Mouse (Mus musculus) ES-CJ7 (cell line): ENCODE results near the gene Fgf13.

Experiments used
- DNase-seq: peaks from one replicate; pipeline ENCODE4 v3.0.0; 2011; ENCODE audit warnings: low read depth, low spot score

The Fgf13 gene

DNA sequence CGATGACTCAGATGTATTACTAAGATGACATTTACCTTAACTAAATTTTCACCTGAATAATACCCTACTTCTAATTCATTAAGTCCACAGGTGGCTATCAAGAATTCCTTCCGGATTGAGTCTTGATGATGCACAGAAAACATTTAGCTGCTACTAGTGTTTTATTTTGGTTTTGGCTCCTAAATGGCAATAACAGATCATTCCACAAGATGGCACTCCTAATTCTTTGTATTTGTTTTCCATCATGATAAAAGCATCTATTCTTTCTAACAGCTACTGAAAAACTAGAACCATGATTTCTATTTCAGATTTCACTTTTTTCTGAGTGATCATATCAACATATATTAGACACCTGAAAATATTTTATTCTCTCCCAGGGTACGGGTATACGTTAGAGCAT lies 373.7 kb downstream of the Fgf13 start:
- no peak for DNase-seq

DNA sequence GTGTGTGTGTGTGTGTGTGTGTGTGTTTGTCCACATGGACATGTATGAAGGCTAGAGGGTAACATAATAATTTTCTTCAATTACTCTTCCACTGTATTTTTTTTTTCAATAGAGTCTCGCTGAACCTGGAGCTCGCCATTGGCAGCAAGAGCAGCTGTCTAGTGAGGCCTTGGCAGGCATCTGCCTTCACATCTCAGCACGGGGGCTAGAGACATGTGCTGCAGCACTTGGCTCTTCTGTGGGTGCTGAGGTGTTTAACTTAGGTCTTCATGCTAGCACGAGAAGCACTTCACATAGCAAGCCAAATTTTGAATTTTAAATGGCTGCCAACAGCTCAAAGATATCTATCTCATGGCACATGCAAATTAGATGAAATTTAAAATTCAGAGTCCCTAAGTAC lies 380.9 kb downstream of the Fgf13 start:
- DNase-seq: no peak

DNA sequence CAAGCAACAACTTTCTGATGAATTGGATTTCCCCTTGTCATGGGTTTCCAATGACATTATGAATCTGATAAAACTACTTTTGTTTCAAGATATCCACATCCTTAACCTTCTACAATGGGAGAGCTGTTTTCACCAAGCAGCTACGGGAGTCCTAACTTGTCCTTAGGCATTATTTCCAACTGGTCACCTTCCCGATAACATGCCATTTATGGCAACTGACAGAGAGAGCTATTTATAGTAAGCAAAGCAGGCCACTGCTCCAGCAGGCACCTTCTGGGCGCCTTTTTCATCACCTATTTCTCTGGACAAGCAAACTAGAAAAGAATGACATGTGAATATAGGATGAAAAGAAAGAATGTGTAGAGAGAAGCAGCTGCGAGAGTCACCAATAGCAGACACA lies 385.5 kb downstream of the Fgf13 start:
- DNase-seq: no peak

DNA sequence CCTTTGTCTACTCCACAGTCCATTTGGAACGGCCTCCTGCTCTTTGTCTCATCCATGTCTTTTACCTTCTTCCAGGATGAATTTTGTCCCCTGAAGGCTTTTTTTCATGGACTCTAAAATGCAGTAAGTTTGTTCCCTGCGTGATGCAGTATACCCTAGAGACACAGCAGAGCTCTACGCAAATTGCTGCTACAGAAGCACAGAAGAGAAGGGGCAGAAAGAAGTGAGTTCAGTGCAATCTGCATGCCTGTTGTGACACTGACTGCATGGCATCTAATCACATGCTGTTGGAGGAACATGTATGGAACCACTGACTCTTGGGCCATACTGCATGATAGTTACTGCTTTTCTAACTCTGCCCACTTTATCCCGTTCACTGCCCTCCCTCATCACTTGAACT lies 388.2 kb downstream of the Fgf13 start:
- DNase-seq: no peak

DNA sequence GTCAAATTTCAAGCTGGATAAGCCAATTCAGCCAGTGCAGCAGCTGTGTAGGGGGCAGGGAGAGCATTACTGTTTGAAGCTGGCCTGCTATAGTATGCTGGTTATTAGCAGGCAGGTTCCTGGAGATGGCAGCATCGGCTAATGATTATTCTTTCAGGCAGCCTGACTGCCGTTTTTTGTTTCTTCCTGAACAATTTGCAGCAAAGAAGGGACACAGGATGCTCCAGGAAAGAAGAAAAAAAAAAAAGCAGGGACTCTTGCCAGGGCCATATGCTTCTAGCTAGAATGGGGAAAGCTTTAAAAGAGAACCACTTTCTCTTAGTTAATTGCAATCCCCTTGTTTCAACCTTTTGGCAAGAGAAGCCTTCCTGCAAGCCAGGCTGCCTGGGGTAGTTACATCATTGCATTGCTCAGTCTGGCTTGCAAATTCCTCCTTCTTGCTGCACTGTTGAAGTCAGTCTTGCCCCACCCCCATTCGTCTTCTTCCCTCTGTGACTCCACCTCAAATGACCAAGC lies 388.7 kb downstream of the Fgf13 start:
- no peak for DNase-seq

DNA sequence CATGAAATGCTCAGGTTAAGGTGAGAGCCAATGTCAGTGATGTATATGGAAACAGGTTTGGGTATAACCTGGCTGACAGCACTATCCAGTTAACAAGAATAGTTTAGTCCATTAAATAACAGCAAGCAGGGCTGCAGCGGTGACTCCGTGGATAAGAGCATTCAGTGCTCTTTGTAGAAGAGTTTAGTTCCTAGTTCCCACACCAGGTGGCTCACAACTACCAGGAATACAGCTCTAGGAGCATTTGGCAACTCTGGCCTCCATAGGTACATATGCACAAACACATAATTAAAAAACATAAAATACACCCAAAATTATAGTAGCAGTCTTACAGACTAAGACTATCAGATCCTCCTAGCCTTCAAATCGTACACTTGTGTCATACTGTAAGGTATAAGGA lies 390.2 kb downstream of the Fgf13 start:
- no peak for DNase-seq

DNA sequence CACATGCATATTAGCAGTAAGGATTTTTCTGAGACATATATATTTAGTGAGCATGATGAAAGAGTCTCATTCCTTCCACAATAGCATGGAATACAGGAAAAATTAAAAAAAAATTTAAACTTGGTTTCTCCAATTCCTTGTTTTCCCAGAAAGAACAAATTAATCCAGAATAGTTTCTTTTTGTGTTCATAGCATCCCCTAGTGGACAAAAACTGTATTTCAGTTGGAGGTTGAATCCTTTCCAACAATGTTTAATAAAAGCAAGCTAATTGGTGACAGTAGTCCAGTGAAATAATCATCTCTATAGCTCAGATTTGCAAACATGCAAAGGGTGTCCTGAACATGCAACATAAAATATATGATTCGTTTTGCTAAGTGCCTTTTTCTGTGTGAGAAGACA lies 395.7 kb downstream of the Fgf13 start:
- no peak for DNase-seq

DNA sequence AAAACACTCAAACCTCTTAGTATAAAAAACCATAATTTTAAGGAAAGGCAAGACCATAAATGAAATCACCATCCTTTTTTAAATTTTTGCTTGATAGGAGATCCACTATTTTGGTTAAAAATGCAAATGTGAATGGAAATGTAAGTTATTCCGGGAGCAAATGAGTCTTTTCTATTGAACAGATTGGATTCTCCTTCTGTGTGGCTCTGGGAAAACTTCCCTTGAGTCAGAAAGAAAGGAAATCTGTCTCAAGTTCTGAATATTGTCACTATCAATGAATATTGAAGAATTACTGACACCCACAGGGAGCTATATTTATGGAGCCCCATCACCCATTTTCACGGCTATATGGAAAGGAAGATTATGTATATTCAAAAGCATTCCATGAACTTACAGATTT lies 401.1 kb downstream of the Fgf13 start:
- DNase-seq: no peak

DNA sequence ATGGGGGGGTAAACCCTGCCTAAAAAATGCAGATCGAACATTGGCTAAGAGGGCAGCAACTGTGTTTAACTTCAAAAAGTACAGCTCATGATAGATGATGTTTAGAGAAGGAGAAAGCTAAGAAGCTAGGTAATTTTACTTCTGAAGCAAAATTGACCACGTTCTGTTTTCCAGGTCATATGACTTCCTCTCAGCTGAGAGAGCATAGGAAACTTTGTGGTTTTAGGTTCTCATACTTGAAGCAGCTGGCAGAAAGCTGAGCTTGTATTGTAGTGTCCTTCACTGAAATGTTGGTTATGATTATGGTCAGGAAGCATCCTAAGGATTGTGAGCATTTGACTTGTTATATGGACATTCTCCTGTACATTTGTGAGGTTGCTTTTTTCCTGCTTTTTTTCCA lies 425.9 kb downstream of the Fgf13 start:
- no peak for DNase-seq

DNA sequence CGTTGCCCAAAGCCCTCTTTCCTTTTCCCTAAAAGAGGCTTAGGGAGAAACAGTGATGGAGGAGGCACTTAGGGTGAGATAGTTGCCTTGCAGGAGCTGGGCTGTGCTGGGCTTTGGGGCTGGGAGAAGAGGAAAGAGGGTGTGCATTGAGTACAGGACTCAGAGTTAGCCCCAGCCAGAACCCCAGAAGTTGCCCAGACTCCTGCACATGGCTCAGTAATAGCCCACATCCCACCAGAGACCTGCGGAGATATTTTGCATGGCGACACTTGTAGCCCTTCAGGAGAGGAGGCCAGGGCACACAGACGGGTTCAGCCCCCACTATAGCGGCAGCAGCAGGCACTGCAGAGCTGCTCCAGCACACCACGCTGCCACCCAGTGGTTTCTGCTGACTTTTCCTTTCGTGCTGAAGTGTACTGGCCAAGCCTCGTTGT lies 432.9 kb downstream of the Fgf13 start:
- DNase-seq: peak; percentile 68

DNA sequence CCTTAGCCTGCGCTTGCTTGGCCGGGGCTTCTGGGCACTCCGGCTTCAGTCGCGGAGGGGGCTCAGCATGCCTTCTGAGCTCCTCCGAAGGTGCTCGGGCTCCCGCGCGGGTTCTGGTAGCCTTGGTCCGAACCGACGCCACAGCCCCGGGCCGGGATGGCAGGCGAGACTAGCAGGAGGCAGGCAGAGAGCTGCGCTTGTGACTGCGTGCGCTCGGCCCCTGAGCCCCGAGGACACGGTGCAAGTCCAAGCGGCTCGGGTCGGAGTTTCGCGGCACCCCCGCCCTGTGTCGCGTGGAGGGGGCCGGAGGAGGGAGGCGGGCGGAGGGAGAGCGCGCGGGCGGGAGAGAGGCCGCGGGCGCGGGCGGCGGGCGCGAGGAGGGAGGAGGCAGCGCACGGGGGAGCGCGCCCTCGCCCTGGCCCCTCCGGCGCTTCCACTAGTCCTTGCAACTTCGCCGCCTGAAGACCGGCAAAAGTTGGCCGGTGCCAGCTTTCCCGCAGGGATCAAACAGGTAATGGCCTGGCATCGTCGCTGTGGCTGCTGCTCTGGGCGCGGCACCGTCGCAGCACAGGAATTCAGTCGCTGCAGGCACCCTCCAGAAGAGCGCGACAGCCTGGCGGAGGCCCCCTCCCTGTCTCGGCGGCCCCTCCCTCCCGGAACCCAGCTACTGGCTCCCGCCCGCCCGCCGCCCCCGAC lies 433.6 kb downstream of the Fgf13 start:
- peak; percentile 12 for DNase-seq

DNA sequence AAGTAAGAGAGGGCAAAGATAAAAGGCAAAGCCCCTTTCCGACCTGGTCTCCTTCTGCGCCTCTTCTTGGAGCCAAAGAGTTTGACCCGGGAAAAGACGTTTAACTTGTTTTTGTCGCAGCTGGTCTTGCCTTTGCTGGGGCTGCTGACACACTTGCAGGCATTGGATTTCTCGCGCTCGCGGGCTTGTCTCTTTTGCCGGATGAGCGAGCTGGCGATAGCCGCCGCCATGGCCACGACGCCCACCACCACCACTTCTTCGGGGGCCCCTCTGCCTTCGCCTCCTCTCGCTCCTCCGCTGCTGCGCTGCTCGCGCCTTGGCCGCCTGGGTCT lies 434.1 kb downstream of the Fgf13 start:
- DNase-seq: no peak

DNA sequence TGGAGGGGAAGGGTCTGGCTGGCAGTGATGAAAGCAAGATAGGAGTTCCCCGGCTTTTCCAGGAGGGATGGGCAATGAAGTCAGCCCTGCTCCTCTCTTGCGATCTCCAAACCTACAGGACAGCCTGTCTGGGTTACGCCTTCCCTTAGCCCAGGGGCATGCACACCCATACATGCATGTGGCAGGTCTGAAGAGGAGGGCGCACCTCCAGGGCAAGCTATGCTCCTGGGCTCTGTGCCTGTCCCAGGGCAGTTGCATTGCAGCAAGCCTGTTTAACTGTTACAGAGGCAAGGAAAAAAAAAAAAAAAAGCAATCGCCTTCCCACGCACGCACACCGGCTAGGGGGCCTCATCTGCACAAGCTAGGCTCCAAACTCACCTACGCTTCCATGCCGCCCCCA lies 434.5 kb downstream of the Fgf13 start:
- DNase-seq: peak; percentile 24

DNA sequence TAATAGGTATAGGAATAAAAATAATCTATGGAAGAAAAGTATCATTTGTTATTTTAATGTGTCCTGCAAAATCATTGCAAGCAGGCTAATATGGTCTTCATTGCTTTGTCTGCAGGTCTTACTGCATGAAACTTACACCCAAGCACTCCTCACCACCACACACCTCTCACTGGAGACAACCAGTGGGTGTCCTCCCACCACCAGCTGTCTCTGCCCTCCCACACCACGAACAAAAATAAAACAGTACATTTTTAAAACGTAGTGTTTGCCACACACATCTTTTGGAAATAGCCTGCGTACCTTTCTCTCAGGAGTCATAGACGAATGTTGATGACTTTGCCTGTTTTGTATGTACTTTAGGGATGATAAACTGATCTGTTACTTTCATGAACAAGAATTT lies 441.2 kb downstream of the Fgf13 start:
- no peak for DNase-seq

DNA sequence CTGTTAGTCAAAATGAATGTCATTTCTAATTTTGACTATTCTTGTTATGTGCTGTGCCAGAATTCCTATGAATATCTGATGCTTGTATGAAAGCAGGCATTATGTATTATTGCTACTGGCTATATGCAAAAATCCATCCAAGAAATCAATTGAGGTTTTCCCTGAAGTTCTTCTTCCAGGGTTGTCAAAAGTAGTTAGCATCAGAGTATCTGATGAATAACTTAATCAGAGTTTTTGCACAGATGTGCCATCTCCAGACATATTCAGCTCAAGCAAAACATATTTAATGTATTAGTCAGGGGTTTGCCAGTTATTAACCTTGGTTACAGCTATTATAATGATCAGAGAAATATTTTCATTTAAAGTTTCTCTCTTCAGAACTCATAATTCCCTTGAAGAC lies 454.7 kb downstream of the Fgf13 start:
- DNase-seq: no peak

DNA sequence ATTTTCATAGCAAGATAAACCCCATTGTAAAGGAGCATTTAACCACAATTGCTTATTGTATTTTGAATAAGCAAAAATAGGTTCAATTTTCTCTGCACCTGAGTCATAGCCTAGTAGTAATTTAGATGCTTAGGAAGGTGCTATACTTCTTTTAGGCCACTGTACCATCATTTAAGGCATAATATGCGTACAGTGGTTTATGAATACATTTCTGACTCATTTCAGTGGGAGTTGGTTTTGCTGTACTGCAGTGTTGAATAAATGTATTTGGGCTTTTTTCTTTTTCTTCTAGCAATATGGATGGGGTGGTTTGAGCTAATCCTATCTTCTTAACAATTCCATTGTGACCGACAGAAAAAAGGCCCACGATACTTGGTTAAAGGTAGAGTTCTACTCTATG lies 481.9 kb downstream of the Fgf13 start:
- DNase-seq: no peak

DNA sequence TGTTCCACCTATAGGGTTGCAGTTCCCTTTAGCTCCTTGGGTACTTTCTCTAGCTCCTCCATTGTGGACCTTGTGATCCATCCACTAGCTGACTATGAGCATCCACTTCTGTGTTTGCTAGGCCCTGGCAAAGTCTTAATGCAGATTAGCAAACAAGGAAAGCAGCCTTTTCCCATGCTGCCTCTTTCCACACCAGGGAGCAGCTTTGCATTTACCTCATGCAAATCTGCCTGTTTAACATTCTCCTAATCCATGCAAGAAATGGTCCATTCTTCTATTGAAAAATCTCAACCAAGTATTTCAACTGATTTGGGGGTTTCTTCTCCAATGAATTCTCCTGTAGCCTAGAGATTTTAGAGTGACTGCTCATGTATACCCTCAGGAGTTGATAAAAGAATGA lies 487.4 kb downstream of the Fgf13 start:
- DNase-seq: no peak

DNA sequence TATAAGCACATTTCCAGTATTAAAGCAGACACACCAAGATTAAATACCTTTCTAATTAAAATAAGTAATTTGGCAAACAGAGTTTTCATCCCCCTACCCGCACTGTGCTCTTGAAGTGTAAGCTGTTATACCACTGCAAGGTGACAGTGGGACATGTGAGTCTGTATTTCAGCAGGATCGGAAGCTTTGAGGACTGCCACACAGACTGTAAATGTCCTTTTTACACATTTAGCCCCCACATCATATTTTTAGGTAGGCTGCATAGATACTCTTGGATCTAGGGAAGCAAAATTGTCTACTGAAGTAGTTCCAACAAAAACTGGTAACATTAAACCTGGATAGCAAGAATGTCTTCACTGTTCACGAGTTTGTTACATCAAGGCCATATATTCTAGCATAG lies 495.8 kb downstream of the Fgf13 start:
- no peak for DNase-seq

DNA sequence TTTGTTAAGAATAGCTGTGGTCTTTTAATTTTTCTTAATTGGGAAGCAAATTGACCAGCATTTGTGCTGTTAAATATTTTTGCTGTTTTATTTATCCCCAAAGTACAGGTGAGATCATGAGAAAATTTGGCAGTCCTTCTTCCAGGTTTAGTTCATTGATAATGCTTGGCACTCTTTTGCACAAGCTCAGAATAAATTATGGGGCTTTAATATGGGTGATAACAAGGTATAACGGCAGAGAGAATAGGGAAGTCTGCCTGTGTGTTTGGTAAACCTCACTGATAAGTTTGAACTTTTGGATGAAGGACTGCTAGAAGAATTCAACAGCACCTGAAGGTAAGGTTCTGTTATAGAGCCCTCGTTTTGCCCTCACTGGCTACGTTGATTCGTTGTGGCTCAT lies 504.7 kb downstream of the Fgf13 start:
- no peak for DNase-seq

DNA sequence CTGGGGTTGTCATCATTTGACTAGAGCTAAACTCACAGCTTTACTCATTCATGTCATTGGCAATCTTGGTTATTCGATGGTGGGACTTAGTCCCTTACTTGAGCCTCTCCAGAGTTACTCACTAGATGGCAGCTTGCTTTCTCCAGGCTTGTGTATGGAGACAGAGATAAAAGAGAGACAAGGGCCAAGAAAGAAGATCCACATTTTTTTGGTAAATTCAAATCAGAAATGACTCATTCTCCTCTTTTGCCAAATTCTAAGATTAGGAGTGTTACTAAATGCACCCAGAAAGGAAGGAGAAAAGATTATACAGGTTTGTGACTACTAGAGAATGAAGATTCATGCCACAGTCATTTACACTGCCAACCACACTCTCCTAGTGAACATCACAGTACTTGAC lies 532.9 kb downstream of the Fgf13 start:
- no peak for DNase-seq
